ENCODE assay signal across 23 mouse cellular contexts in genomic region chr1:92519046-92519445, GRCm38 (mm10). TPM values are rescaled to one million over a fixed set of nuclear protein-coding genes. Genes with fewer than 3 reads are reported as not detected.
DNase-seq lines count a peak whose midpoint lies in the region; ATAC-seq lines count a peak whose summit lies in the region.
"Had no signal": no experiment of that assay in that cellular context is flagged by ENCODE, and none has a peak within 500 bp of the region (broad histone marks: within the 10 kb centered on the region; RNA-seq: fewer than 3 reads in every experiment).

No protein-coding gene starts in this region.

- no peak for ATAC-seq in granulocyte monocyte progenitor cell, adult 5-6 weeks (replicated peaks; ENCODE audit: poor library complexity, severe bottlenecking)
- ATAC-seq: forebrain, embryonic 16.5 days; hindbrain, embryonic 16.5 days; intestine, embryonic 15.5 days had no signal

- DNase-seq in left cerebral cortex, adult 11 months (ENCODE audit: low spot score), result peak; percentile 31
- no peak for DNase-seq in left cerebral cortex, postnatal 4 days
- DNase-seq in layer of hippocampus, adult 9-11 months, result peak; percentile 56
- DNase-seq in left cerebral cortex, postnatal 36 days (ENCODE audit: low spot score in 2 of 2), result peak; percentile 45 to 46
- peak; percentile 75 for DNase-seq in telencephalon, adult 2 months (ENCODE audit: low read depth, low spot score)
- DNase-seq in adrenal gland, postnatal 14 days, result no peak
- no peak for DNase-seq in spleen, adult 18-20 months
- DNase-seq: adrenal gland, postnatal 36 days; cerebellum, adult 11 months; cerebellum, postnatal 10 days; gastrocnemius, adult 2 months; kidney, postnatal 36 days; liver, embryonic 13.5 days; lung, adult 2 months; lung, postnatal 14 days had no signal

- intact Hi-C loops in left cerebral cortex, postnatal 4 days (cut with DNase I), result no loop called here
- intact Hi-C loops in left cerebral cortex, postnatal 36 days (cut with DNase I), result loop anchor here (10.0 kb wide), 1 partner anchor 366 kb away; no protein-coding TSS in a partner anchor

RNA-seq across cellular contexts. Expression of gene Olfr1414, which starts 0.6 kb away (rescaled TPM):
- not detected for total RNA-seq in left cerebral cortex, postnatal 4 days (2021)
- not detected for total RNA-seq in left cerebral cortex, postnatal 36 days (2021)
- not detected in 2 replicates for total RNA-seq in adrenal gland, postnatal 14 days (2021)
- total RNA-seq in granulocyte monocyte progenitor cell, adult 5-6 weeks (2014; fragmentation: Nextera tagmentation), result not detected in 2 replicates
- total RNA-seq in granulocyte monocyte progenitor cell, adult 5-6 weeks (2017), result not detected in 2 replicates
- total RNA-seq: ES-E14; gastrocnemius, adult 2 months; left cerebral cortex, adult 8-10 months; megakaryocyte progenitor cell, adult 5-6 weeks; neutrophil, adult 5-6 weeks had no signal

RNA-seq across cellular contexts. Expression of gene Olfr1415, which starts 23.1 kb away (rescaled TPM):
- total RNA-seq in left cerebral cortex, postnatal 4 days (2021), result not detected
- not detected for total RNA-seq in left cerebral cortex, postnatal 36 days (2021)
- total RNA-seq in adrenal gland, postnatal 14 days (2021), result not detected in 2 replicates
- not detected in 2 replicates for total RNA-seq in granulocyte monocyte progenitor cell, adult 5-6 weeks (2014; fragmentation: Nextera tagmentation)
- total RNA-seq in granulocyte monocyte progenitor cell, adult 5-6 weeks (2017), result not detected in 2 replicates
- total RNA-seq: adrenal gland, postnatal 36 days; ES-E14; gastrocnemius, adult 2 months; left cerebral cortex, adult 8-10 months; megakaryocyte progenitor cell, adult 5-6 weeks; neutrophil, adult 5-6 weeks had no signal

RNA-seq across cellular contexts. Expression of gene Olfr1416, which starts 34.1 kb away (rescaled TPM):
- not detected for total RNA-seq in left cerebral cortex, postnatal 4 days (2021)
- not detected for total RNA-seq in left cerebral cortex, postnatal 36 days (2021)
- not detected in 2 replicates for total RNA-seq in adrenal gland, postnatal 14 days (2021)
- total RNA-seq in granulocyte monocyte progenitor cell, adult 5-6 weeks (2014; fragmentation: Nextera tagmentation), result not detected in 2 replicates
- total RNA-seq in granulocyte monocyte progenitor cell, adult 5-6 weeks (2017), result not detected in 2 replicates
- total RNA-seq: adrenal gland, postnatal 36 days; ES-E14; gastrocnemius, adult 2 months; left cerebral cortex, adult 8-10 months; megakaryocyte progenitor cell, adult 5-6 weeks had no signal

RNA-seq across cellular contexts. Expression of gene Ndufa10, which starts 45.4 kb away (rescaled TPM):
- 100 to 1,000 TPM; 161 to 166 TPM for total RNA-seq in left cerebral cortex, postnatal 4 days (2021)
- total RNA-seq in left cerebral cortex, postnatal 36 days (2021), result 100 to 1,000 TPM; 217 to 221 TPM
- total RNA-seq in adrenal gland, postnatal 14 days (2021), result 626 and 670 TPM in 2 replicates
- total RNA-seq in granulocyte monocyte progenitor cell, adult 5-6 weeks (2014; fragmentation: Nextera tagmentation), result 134 and 155 TPM in 2 replicates
- total RNA-seq in granulocyte monocyte progenitor cell, adult 5-6 weeks (2017), result 103 and 107 TPM in 2 replicates

RNA-seq across cellular contexts. Expression of gene Olfr1413, which starts 52.1 kb away (rescaled TPM):
- not detected for total RNA-seq in left cerebral cortex, postnatal 4 days (2021)
- total RNA-seq in left cerebral cortex, postnatal 36 days (2021), result not detected
- not detected in 2 replicates for total RNA-seq in adrenal gland, postnatal 14 days (2021)
- not detected in 2 replicates for total RNA-seq in granulocyte monocyte progenitor cell, adult 5-6 weeks (2014; fragmentation: Nextera tagmentation)
- total RNA-seq in granulocyte monocyte progenitor cell, adult 5-6 weeks (2017), result not detected in 2 replicates
- total RNA-seq: adrenal gland, postnatal 36 days; ES-E14; gastrocnemius, adult 2 months; left cerebral cortex, adult 8-10 months; megakaryocyte progenitor cell, adult 5-6 weeks; neutrophil, adult 5-6 weeks had no signal

Comparison
In these comparisons a context has a peak if more than half of its experiments do, and no peak if none do; other contexts are left out.
1. DNase-seq: peak in left cerebral cortex, adult 11 months (single experiment), layer of hippocampus, adult 9-11 months (single experiment), left cerebral cortex, postnatal 36 days (2 of 2) and telencephalon, adult 2 months (single experiment); none in left cerebral cortex, postnatal 4 days (single experiment), adrenal gland, postnatal 14 days (single experiment) and spleen, adult 18-20 months (0 of 2).